Mouse (Mus musculus) spleen, postnatal 14 days (tissue): ENCODE data around the gene Hoxb7.
A peak's percentile ranks its signal among the peaks of the same experiment; 100 is the strongest.

ENCODE experiments used
- DNase-seq, 2 experiments: peaks; one replicate each; pipeline ENCODE4 v3.0.0; 2021 to 2022; ENCODE audit warnings: low spot score in 2 of 2

Gene Hoxb7

DNA sequence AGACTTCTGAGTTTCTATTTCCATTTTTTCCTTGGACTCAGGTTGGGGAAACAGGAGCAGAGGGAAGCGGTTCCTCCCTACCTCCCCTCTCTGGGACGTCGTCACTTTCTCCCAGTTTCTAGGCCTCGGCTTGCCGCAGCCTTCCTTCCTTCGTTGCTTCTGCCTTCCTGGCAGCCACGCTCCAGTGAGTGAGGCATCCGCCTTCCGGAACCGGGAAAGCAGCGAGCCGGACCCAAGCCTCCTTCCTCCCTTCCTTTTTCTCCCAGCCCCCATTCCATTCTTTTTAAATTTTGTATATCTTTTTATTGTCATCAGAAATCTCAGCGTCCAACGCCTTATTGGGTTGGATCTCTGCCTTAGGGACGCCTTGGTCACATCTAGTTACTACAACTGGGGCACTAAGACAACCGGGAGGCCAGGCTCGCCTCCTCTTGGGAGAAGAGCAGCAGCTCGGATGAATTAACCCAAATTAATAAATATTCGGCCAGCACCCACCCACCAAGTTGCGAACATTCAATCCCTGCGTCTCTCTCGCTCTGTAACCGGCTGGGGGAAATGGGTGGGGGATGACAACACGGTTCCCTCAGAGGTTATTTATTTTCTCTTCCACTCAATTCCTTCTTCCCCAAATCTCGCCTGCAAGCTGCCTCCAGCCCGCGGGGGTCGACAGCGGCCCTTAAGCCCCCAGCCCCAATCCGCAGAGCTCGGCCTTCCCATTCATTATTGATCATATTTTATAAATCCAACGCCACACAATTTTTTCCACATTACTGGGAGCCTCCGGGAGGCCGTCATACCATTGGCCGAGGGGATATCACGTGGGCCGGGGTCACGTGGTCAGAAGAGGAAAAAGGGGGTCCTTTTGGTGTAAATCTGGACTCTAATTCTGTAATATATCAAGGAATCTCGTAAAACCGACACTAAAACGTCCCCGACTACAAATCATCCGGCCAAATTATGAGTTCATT lies at the start of gene Hoxb7:
Gene Hoxb7, plus strand, starts transcription at position 853 of the 968 bp plus-strand sequence.
- no peak for DNase-seq

DNA sequence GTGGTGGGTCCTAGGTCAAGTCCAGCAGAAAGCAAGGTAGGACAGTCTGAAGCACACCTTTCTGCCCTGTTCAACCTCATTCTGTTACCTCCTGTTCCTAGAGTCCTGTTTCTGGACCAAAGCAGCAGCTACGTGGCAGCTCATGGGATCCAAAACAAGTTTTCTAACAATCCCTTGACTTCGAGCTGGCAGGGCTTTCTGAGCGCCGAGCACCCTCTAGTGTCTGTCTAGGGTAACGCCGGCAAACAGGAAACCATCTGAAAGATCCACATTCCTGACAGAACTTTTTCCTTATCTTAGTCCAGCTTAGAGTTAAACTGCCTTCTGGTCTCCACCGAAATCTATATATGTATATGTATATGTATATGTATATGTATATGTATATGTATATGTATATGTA lies 46.2 kb upstream of the Hoxb7 start:
- DNase-seq, result peak in 1 of 2 experiments; percentile 12

DNA sequence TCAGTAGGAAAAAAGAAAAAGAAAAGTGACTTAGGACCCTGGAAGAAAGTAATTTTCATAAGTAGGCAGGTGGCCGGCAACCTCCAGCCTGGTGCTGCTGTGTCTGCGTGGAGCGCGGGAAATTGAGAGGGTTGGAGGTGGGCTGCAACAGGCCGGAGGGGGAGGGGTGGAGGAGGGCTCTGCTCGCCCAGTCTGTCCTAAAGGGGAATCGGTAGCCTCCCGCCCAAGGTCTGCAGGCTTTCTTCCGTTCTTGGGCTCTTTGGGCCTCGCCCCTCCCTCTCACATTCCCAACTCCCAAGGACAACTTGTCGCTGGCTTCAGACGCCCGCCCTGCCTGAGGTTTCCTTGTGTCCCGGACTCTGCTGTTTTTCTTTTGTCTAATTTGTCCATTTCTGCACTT lies 35.5 kb upstream of the Hoxb7 start:
- no peak for DNase-seq

DNA sequence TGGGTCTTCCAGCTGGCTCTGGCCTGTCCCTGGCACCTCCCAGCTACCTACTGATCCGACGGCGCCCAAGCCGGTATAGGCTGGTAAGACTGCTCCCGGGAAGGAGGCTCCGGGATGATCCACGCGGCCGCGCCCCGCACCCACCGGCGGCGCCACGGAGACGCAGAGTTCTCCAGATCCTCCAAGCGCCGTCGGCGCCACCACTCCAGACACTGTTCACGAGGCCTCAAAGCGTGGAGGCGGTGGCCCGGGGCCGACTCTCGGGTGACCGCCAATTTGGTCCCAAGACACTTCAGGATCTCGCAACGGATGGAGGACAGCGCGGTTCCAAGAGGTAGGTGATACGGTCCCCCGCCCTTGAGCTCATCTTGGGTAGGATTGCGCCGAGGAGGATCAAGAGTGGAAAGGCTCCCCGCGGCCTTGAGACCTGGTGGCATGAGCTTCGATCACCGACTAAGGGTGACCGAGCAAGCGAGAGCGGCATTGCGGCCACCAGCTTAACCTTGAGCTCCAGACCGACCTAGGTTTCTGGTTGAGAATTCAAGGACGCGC lies 34.9 kb upstream of the Hoxb7 start:
- DNase-seq, result no peak

DNA sequence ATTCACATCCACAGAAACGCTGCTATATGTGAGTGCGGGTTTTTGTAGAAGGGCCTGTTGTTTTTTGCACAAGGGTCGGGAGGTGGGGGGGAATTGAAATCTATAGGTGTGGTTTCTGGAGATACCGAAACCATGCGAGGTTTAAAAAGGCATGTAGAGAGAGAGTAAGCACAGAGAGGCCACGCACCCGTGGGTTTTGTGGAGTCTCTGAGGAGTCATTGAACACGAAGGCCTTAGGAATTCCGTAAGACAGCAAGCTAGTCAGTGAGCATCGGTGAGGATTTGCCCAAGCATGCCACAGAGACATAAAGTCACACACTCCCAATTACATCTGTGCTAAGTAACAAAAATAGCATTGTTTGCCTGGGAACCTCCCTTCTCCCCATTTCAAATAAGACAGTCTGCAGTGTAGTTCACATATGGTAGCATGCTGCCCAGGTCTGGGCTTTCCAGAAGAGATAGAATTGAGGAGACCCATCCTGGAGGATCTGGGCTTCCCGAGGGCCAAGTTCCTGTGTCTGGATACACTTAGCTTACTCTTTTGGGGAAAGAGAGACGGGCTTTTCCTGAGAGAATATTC lies 33.8 kb upstream of the Hoxb7 start:
- DNase-seq, result no peak

DNA sequence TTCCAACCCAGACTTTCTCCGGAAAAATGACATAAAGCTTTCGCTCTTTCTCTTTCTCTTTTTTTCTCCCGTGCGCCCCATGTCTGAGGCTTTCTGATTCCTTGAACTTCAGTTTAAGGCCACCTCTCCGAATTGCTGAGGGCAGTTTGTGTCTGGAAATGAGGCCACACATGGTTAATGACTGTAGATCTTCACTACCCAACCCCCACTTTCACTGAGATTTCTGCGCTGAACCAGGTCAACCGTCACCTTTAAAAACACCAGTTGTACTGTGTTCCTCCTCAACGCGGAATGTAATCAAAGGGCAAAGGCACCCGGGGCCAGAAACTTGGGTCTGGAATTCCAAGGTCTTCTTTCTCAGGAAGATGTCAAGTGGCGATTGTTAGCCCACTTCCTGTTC lies 32.2 kb upstream of the Hoxb7 start:
- no peak for DNase-seq

DNA sequence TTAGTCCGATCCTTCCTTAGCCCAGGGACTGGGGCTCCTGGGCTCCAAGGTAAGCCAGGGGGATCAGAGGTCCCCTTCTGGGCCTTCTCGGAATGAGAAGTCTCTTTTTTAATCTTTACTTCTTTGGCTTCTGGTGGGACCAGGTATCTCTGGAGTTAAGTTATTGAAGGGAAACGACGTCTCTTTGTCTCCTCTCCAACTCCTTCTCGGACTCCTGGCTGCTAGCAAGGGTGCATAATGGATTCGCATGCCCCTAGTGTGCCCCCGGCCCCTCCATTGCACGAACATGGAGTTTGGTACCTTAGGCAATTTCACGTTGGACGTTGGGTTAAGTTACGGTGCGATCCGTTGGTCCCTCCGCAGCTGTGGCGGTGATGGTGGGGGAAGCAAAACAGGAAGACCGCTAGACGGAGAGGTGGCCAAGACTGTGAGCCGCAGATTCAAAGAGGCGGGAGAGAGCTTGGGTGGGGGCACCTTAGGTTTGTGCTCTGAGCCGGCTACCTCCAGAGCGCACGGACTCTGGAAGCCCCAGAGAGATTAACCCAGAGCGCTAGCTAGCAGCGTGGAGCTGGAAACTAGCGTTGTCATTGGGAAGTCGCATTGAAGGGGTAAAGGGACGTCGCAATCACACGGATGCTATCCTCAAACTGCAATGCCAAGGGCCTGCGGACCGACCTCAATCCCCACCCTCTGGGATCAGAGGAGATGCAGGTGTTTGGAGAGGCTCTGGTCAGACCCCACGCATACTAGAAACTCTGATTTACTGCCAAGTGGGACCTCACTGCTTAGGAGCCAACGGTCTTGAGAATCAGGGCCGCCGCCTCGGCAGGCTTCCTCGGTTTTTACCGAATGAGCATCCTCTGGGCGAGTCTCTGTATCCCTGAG lies 31.1 kb upstream of the Hoxb7 start:
- DNase-seq, result no peak

DNA sequence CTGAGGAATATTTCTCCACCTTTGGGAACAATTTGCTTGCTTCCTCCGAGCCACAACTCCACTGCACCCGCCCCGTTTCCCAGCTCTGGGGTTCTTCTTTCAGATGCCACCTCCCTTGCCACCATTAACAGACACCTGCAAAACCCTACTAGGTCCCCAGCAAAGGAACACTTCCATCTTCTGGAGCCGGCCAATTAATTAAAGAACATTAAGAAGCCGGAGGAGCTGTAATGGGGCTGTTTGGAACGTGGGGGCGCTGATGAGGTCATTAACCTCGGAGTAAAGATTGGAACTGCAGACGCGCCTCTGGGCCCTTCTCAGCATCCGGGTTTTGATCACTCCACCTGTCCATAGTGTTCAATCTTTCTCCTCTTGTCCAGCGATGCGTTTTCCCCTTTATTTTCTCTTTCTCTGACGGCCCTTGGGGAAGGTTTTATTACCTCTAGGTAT lies 30.4 kb upstream of the Hoxb7 start:
- DNase-seq, result no peak

DNA sequence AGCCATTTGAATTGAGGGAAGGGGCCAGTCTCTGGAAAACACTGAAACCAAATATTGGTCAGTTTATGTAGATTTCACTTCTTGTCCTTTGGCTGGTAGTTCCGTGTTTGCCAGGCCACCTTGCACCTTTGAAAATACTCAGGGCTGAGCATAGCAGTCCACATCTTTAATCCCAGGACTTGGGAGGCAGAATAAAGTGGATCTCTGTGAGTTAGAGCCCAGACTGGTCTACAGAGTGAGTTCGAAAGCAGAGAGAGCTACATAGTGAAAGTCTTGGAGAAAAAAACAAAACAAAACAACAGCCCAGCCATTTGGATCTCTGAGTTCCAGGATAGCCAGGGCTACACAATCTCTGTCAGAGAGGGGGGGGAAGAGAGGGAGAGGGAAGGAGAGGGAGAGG lies 29.3 kb upstream of the Hoxb7 start:
- DNase-seq, result no peak

DNA sequence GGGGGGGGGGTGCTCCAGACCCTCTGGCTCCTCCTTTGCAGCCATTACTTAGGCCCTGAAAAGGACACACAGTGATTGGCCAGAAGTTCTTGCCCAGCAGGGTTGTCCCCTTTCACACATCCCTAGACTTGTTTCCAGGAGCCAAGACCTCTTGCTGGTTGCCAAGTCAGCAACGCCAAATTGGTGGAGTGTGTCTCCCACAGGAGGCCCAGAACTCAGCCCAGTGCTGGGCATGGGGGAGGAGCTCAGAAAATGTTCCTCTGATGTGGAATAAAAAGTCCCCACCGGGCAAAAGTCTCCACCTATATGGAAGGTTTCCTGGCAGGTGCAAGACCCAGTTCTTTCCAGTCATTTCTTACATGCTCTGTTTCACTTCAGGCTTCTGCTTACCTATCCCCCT lies 27.4 kb upstream of the Hoxb7 start:
- no peak for DNase-seq

DNA sequence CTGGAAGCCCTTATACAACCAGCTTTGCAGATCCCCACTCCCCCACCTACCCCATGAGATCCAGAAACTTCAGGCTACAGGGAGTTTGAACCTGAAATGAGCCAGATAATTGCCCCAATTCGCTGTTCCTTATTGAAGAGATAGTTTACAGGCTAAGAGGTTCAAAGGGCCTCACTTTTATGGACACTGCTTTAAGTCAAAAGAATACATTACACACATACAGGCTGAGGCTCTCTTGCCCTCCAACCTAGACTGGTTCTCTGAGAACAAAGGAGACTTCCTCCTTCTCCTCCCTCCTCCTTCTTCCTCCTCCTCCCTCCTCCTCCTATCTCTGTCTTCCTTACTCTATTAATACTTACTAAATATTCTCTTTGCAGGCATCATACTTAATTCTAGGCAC lies 26.9 kb upstream of the Hoxb7 start:
- no peak for DNase-seq

DNA sequence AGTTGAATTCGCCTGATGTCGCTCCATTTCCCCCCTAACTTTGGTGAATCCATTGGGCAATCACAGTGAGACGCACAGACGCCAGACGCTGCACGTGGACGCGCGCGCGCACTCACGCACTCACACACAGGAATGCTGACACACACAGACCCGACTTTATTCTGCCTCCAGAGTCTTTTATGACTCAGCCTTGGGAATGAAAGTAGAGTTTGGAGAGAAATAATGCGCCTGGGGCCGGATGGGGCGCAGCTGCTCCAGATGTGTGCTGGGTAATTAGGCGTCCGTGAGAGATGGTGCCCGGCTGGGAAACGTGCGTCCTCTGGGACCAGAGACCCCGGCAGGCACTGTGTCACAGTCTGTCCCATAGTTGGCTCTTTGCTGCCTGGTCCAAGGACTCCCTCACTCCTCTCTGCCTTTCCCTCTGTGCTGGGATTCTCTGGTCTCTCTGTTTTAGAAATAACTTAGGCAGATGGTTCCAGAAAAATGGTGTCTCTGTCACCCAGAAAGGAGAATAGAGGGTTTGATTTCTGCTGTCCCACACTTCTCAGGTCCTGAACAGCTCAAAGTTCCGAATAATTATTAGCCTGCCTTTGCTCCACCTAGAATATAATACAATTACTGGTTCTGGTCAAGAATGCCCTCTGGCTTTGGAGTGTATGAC lies 26.0 kb upstream of the Hoxb7 start:
- DNase-seq, result no peak

DNA sequence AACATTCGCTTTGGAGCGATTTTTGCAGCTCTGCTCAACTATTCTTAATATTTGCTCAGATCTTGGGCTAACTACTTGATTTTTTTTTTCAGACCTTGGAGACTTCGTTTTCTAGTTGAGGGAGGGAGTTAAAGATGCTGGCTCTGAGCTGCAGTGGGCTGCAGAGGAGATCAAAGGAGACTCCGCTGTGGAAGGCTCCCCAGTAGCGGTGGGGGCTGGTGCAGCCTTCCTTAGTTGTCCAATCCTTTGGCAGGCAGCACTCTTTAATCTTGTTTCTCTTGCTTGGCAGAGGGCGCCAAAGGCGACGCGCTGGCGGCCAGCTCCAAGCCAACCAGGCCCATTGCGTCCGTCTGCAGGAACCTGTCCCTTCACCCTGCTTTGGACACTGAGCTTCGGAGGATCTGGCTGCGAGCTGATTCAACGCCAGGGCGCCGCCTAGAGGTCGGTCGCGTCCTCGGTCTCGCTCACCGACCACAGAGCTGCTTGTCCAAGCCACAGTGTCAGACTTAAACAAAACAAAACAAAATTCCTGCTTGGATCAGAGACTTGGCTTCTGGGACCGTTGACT lies 25.0 kb upstream of the Hoxb7 start:
- DNase-seq, result peak in 1 of 2 experiments; percentile 37

DNA sequence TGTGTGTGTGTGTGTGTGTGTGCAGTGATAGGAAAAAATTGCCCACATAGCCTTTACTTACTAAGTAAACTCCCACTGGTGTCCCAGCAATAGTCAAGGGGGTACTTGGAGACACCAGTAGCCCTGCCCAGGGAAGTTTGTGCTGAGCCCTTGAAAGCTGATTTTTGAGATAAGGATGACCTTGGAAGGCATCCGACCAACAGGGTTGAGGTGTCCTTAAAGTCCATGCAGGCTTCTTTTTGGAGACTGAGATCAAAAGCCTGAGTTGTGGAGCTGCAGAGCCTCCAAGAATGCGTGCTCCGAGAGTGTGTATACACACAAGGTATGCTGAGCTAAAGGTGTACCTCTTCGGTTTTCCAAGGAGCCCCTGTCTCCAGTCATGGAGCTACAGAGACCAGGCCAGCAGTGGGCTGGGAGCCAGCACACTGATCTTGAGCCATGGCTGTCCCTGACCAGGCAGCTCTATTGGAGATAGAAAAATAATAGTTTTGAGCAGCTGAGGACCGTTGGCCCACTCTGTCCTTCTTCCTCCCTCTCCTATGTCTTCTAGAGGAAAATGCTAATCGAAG lies 24.1 kb upstream of the Hoxb7 start:
- DNase-seq, result no peak

DNA sequence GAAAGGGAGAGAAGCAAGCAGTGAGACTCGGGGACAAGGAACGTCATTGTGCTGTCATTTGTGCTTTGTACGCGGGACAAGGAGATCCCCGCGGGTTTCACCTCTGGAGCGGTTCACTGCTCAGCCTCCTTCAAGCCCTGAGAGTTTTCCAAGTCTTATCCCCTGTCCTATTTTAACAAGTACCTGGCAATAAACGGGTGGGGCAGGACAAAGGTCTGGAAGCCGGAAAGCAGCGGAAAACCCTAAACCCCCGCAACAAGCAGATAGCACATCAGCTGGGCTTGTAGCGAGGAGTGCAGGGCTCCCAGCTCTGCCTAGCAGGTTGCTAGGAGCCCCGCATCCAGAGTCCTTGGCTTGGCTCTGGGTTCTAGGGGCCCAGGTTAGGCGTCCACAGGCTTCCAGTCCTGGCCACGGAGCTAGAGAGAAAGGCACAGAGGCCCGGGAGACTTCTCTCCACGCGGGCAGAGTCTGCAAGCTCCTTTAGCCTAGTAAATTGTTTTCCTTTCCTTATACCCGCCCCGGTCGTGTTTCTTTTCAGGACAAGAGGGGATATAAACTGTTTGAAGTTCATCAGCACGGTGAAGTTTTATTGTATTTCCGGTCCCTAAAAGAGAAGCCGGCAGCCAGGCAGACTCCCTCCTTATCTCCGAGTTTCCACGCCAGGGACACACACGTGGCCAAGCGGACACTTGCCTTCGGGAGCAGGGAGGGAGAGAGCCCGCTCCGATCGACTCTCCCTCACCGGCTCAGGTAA lies 22.6 kb upstream of the Hoxb7 start:
- DNase-seq, result no peak

DNA sequence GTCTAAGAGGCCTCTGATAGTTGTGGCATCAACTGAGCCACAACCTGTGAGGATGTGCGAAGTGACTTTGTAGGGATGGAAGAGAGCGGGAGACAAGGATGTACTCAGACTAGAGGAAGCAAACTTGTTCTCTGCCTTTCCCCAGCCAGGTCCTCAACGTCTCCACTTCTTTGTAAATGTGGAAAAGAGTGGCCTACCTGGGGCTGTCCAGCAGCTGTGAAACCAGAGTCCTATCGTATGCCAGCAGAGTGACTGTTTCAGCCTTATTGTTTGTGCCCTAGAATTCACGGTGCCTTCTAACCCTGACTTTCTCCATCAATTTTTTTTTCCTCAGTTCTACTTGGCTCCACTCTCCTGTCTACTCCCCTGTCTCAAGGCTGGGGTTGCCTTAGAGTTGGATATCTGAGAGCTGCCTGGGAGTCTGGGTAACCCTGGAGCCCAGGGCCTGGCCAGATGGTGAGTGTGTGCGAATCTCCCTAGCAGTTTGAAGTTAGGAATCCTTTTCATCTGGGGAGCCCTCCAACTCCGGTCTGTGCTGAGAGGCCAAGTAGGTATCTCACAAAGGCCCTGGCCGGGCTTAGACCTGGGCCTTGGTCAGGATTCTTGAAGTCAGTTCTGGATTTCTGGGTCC lies 21.9 kb upstream of the Hoxb7 start:
- DNase-seq, result no peak

DNA sequence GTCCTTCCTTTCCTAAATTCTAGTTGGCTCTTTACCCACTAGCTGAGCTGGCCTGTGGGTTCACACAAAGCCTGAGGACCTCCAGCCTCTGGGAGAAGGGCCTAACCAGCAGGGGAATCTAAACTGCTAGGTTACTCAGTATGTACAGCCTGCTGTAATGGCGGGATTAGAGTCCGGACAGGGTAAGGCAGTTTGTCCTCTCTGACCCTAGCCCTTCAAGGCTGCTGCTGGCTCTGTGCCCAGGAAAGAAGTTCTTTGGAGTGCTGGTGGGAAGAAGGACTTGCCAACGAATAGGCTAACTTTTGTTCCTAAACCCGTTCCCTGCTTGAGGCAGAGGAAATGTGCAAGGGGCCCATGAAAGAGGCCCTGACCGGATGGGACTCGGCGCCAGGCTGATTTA lies 20.5 kb upstream of the Hoxb7 start:
- no peak for DNase-seq

DNA sequence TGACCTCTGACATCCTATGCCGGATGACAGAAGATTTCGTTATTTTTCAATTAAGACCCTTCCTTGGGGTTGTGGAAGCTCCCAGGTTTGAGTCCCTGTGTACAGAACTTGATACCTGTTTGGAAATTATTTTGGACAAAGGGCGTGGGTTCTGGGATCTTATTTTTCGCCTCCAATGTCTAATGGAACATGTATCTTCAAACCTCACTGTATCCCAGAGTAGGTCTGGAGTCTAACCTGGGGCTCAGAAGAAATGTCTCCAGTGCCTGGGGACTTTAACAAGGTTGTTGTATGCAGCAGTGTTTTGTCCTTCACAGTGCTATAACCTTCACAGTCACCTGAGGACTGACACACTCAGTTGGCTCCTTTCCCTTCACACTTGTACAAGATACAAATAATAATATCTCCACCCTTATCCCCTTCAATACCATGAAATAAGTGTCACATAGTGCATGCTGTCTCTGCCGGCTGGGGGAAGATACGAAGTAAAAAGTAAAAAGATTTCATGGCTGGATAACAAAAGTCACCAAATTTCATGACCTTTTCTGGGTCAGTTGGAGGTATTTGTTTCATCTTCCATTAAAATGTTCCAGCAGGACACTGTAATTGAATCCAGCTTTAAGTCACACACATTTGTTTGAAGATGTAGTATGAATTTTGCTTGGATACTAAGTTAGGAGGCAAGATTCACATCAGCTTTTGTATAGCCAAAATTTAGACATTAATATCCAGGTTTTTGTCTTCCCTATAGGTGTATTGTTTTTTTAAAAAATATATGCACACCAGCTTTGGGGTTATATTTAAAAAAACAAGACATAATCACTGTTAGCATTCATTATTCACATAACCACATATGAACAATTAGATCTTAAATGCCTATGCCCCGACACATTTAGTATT lies 19.2 kb upstream of the Hoxb7 start:
- DNase-seq, result no peak
